Mouse (Mus musculus): ENCODE measurements around the gene Atp6v0a4. TPM values are rescaled to one million over a fixed set of nuclear protein-coding genes. Genes with fewer than 3 reads are reported as not detected.

The Atp6v0a4 gene
- not detected in 2 replicates for total RNA-seq (2015)
- not detected in 2 replicates for total RNA-seq (2017)

- ATAC-seq (replicated peaks; ENCODE audit: poor library complexity), result no peak
These were observed at the start of gene Atp6v0a4 for GRCm38 (mm10) chr6:38124207-38124835. TSS of gene Atp6v0a4 (minus strand) at chr6:38124586.

DNA sequence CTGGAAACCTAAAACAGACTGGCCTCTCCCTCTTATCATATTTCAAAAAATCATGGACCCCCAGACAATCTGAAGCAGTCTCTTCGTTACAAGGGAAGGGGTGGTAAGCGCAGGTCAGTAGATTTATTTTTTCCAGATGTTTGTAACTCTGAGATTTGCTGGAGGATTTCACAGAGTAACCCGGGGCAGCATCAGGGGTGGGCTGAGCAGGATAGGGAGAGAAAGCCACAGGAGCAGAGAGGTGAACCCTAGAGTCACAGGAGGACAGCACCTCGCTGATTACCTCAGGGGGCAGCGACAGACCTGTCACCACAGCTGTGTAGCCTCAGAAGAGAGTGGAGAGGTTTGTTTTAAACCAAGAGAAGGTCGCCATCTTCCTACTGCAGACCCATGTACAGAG is 41.0 kb upstream of the Atp6v0a4 start:
- no peak for ATAC-seq (replicated peaks; ENCODE audit: poor library complexity)

DNA sequence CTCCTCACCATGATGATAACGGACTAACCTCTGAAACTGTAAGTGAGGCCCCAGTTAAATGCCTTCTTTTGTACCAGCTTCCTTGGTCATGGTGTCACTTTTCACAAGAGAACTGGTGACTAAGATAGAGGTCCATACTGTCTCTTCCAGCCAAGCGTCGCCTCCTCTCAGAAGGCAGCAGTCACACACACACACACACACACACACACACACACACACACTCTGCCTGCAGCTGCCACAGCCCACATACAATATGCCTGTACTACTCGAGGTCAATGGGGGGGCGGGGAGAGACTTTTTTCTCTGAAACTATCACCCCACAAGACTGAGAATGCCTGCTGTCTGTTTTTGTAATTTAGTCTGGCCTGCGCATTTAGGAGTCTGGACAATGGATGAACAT is 40.3 kb upstream of the Atp6v0a4 start:
- no peak for ATAC-seq (replicated peaks; ENCODE audit: poor library complexity)

DNA sequence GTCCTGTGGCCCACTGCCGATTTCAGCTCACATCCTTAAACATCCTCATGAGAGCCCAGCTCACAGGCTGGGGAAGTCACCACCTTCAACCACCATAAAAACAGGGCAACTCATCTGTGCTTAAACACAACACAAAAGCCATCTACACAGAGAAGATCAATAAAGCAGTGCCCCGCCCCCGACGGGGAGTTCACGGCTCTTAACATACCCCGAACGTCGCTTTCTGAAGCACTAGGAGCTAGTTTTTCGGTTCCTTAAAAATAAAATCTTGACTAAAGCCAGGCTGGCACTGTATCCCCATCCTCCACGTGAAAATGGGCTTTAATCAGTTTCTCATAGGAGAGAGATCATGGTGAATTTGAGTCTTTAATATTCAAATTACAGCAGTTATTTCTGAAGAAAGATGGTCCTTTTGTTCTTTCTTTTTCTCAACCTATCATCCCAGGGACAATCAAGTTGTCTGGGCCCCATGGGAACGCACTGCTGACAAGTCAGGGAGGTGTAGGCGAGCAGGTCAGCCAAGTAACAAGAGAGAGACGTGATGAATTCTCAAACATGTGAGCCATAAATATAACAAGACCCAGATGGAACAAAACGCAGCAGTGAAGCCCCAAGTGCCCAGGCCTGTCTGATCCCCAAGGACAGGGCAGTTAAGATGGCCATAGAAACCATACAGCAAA is 38.6 kb upstream of the Atp6v0a4 start:
- ATAC-seq (replicated peaks; ENCODE audit: poor library complexity), result no peak

DNA sequence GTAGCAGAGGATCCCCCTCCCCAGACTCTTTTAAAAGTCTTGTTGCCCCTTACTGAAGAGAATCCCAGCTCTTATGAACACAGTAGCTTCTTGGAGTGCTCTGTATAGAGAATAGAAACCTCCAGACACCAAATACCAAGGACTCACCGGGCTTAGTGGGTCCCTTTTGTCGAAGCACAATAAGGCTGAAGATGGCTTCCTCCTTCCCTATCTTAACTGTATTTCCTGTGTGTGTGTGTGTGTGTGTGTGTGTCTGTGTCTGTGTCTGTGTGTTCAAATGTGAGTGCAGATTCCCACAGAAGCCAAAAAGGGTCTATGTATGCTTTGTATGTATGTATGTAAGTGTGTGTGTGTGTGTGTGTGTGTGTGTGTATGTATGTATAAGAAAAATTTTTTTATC is 36.2 kb upstream of the Atp6v0a4 start:
- ATAC-seq (replicated peaks; ENCODE audit: poor library complexity), result no peak

- ATAC-seq (replicated peaks; ENCODE audit: poor library complexity), result peak; percentile 96
These were observed 35.7 kb upstream of the Atp6v0a4 start for GRCm38 (mm10) chr6:38160102-38160501.

DNA sequence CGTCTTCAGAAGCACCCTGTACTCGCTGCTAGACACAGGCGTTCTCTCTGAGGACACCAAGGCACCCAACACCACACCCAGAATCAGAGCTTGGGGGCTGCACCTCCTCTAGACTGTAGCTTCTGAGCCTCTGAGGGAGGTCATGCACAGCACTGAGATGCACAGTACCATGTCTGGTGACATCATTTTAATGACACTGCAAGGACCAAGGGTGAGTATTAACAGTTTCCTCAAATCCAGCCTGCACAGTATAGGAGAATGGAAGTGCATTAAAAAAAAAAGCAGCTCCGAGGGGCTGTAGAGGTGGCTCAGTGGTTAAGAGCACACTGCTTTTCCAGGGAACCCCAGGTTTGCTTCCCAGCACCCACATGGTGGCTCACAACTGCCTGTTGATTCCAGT is 35.2 kb upstream of the Atp6v0a4 start:
- ATAC-seq (replicated peaks; ENCODE audit: poor library complexity), result no peak

GRCm38 (mm10) chr6:38157925-38158324 is 33.5 kb upstream of the Atp6v0a4 start:
- no peak for ATAC-seq (replicated peaks; ENCODE audit: poor library complexity)

GRCm38 (mm10) chr6:38156204-38156603 is 31.8 kb upstream of the Atp6v0a4 start:
- no peak for ATAC-seq (replicated peaks; ENCODE audit: poor library complexity)

DNA sequence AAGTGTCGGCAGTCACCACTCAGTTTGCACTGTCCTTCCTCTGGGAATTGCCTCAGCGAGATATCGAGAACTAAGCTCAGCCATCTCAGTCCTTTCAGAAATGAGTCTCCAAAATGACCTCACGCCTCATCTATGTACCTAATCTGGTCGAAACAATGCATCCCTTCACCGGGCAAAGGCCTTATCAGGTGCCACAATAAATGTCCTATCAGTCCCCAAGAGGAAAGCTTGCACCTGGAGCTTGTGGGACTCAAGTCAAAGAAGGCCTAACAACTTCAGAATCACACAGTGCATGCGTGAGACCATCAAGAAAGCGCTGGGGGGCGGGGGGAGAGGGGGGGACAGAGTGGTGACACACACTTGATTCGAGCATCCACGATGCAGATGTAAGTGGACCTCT is 27.9 kb upstream of the Atp6v0a4 start:
- peak; percentile 37; the same call in 1 of the 2 replicates for ATAC-seq (replicated peaks; ENCODE audit: poor library complexity)

DNA sequence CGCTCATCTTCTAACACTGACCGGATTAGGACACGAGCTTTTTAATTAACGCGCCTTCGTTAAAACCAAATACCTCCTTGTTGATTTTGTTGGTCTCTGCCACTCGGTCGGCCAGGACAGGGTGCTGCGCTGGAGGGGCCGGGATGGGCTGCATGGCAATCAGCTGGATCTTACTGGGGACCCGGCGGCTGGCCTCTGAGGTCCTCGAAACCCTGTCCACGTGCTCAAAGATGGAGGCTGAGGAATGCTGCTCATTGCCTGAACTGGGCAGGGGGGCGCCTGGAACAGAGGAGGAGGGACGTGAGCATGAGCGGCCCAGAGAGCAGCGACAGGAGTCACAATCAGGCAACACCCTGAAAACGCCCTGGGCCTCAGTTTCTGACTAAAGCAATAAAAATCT is 25.1 kb upstream of the Atp6v0a4 start:
- no peak for ATAC-seq (replicated peaks; ENCODE audit: poor library complexity)

GRCm38 (mm10) chr6:38148626-38149025 is 24.2 kb upstream of the Atp6v0a4 start:
- no peak for ATAC-seq (replicated peaks; ENCODE audit: poor library complexity)

DNA sequence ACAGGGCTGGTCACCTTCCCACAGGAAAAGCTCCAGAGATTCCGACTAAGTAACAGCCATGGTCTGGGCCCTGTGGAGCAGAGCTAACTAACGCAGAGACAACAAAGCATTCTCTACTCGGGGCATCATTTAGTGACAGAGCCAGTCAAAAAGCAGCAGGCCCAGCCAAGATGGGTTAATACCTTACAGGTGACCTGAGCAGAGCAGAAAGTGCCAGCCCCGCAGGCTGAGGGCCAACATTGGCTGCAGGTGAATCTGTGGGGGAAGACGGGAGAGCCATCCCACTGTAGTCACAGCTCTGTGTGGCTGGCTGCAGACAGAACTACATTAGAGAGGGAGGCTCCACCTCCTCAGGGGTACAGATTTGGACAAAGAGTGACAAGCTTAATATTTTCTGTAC is 22.9 kb upstream of the Atp6v0a4 start:
- no peak for ATAC-seq (replicated peaks; ENCODE audit: poor library complexity)

- ATAC-seq (replicated peaks; ENCODE audit: poor library complexity), result peak; percentile 54
These were observed 21.2 kb upstream of the Atp6v0a4 start for GRCm38 (mm10) chr6:38145463-38146065.

DNA sequence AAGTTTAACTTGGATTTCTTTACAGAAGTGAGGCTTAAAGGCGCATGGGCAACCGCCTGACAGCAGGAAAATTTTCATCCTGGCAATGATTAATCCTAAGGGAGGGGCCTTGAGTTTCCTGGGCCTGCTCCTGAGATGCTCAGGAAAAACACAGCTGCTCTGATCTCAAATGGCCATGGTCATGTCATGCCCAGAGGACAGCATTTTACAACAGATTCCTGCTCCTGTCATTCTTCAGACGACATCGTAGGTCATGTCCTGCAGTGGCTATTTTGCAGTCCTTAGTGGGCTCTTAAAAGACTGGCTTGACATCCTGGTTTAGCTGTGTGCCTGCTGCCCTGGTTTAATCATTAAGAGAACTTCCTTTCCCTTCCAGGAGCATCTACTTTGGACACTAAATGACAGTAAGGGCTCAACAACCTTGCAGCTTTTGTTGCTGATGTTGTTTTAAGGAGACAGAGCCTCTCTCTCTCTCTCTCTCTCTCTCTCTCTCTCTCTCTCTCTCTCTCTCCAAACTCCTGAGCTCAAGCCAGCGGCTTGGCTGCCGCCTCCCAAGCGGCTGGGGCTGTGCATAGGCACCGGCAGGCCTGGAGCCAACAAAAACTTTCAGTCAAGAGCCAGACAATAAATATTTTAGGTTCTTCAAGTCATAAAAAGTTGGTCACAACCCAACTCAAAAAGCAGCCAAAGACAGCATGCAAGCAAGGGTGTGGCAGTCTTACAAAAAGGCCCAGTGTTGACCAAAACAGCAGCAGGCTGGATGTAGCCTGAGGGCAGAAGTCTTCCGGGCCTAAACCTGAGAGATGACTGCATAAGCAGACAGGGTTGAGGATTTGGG is 20.0 kb upstream of the Atp6v0a4 start:
- ATAC-seq (replicated peaks; ENCODE audit: poor library complexity), result no peak

DNA sequence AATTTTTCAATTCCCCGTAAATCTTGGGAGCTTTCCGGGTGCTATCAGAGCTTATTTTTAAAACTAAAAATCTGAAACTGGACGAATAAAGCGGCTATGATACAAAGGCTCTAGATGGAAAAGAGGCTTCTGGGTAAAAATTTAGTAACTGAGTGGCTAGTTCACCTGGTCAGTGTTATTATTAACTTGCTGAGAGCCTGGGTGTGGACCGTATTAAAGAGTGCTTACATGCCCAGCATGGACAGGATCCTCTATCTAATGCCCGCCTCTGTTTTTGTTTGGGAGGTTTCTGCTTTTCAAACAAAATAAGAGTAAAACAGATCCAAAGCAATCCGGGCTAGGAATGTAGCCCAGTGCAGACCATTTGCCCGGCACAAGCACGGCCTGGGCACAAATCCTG is 16.0 kb upstream of the Atp6v0a4 start:
- ATAC-seq (replicated peaks; ENCODE audit: poor library complexity), result no peak

DNA sequence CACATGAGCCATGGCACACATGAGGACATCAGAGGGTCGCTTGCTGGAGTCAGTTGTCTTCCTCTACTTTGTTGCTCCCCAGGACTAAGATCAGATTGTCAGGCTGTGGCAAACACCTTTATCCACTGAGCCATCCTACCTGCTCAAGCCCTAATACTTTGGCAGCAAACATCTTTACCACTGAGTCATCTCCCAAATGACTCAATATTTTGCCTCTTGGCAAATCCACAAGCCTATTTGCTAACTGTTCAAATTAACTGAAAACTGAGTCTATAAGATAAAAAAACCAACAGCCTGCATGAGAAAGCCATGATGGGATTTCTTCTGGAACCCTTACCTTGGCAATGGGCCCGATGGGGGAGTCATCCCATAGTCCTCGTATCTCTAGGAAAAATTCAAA is 14.7 kb upstream of the Atp6v0a4 start:
- no peak for ATAC-seq (replicated peaks; ENCODE audit: poor library complexity)

DNA sequence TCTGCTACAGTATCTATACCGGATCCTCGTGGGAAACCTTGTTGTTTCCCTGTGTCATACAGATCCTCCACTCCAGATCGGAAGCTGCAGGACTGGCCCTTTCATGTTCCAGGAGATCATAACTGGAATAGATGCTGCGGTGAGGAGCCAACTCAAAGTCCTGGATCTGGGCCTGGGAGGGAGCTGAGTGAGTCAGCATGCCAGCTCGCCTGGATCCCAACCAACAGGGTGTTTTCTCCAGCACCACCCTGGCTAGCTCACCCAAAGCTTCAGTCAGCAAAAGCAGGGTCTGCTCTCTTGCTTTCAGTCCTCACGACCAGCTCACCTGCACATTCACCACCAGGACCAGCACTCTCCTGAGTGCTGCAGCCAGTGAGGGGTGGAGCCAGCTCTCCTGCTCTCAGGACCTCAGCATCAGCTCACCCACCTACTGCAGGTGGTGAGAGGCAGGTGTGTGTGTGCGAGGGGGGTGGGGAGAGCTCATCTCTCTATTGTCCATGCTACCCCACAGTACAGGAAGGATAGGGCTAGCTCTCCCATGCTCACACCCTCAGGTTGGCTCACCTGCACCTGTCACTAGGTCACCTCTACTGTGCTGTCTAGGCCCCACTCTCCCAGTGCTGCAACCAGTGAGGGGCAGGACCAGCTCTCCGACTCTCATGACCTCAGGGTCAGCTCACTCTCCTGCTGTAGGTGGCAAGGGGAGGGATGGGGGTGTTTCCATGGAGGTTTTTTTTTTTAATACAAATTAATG is 10.6 kb upstream of the Atp6v0a4 start:
- ATAC-seq (replicated peaks; ENCODE audit: poor library complexity), result no peak

GRCm38 (mm10) chr6:38131801-38132231 is 7.4 kb upstream of the Atp6v0a4 start:
- no peak for ATAC-seq (replicated peaks; ENCODE audit: poor library complexity)

GRCm38 (mm10) chr6:38129883-38130282 is 5.5 kb upstream of the Atp6v0a4 start:
- no peak for ATAC-seq (replicated peaks; ENCODE audit: poor library complexity)

- ATAC-seq (replicated peaks; ENCODE audit: poor library complexity), result no peak
These were observed 3.7 kb upstream of the Atp6v0a4 start for GRCm38 (mm10) chr6:38128115-38128514.
